ENCODE assay signal across 8 mouse cellular contexts in the genomic region with DNA sequence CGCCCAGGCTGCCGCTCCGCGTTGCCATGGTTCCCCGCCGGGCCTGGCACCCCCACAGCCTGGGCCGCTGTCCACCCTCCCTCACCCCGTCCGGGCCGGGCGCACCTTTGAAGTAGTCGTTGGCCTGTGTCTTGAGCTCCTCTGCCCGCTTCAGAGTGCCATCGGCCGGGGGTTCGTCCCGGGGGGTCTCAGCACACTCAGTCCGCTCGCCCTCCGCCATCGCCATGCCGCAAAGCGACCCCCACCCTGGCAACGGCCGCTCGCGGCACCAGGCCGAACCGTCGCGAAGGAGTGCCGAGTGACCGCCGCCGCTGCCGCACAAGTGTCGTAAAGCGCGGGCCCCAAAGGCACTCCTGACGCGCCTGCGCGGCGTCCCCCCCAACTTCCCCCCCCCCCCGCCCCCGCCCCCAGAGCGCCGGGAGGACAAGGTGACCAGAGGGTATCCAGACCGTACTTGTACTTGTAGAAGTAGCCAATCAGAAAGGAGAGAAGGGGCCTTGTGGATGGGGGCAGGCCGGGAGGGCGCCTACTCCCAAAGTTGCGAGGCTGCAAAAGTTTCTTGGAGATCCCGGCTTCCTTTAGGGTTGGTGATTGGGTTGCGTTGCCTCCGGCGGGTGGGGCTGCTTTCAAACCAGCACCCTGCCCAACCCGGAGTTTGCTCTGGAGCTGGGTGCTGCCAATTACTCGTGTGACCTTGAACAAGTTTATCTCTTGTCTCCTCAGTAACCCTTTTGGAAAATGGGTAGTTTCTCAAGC. TPM values are rescaled to one million over a fixed set of nuclear protein-coding genes. Genes with fewer than 3 reads are reported as not detected.
A peak's percentile ranks its signal among the peaks of the same experiment; 100 is the strongest.
DNase-seq lines count a peak whose midpoint lies in the region; ATAC-seq lines count a peak whose summit lies in the region.

A gene (minus strand): TSS at position 337 of the 756 bp plus-strand sequence.

- peak within 1 kb of the TSS; percentile 83 for H3K4me2 ChIP-seq in hindbrain, embryonic 13.5 days

- H3K4me3 ChIP-seq in hindbrain, embryonic 13.5 days = peak within 1 kb of the TSS; percentile 84

- peaks cover 23% of the 10 kb centered on the region for H3K36me3 ChIP-seq in hindbrain, embryonic 13.5 days

- H3K27me3 ChIP-seq in hindbrain, embryonic 13.5 days = 0 out of 2 replicates have a peak, but pooled peaks cover 5% of the 10 kb centered on the region

- no peaks in the 10 kb centered on the region for H3K9me3 ChIP-seq in hindbrain, embryonic 13.5 days

- WGBS in hindbrain, embryonic 13.5 days = under 1% methylated on average over 56 of the region's 58 CpGs

- peaks cover 36% of the 10 kb centered on the region for H3K4me1 ChIP-seq in hindbrain, embryonic 13.5 days (replicated peaks)

- peak; percentile 95 for DNase-seq in NIH3T3 (ENCODE audit: low read depth)
- DNase-seq in cerebellum, postnatal 10 days = peak; percentile 96 to 97
- peak; percentile 84 to 86 for DNase-seq in frontal cortex, postnatal 14 days (ENCODE audit: low spot score in 2 of 2)
- peak; percentile 77 to 84 for DNase-seq in layer of hippocampus, postnatal 25 days (ENCODE audit: extremely low spot score in 1 of 2, low spot score in 1 of 2)
- DNase-seq in lung, postnatal 25 days (ENCODE audit: low spot score) = peak; percentile 92
- peak; percentile 93 for DNase-seq in retina, embryonic 14.5 days (ENCODE audit: low spot score)
- peak; percentile 86 for DNase-seq in thymus, postnatal 4 days

- H3K27ac ChIP-seq in hindbrain, embryonic 13.5 days = peak within 1 kb of the TSS; percentile 76

- peak within 1 kb of the TSS; percentile 88 for H3K9ac ChIP-seq in hindbrain, embryonic 13.5 days

- peak; percentile 90 for ATAC-seq in hindbrain, embryonic 13.5 days (ENCODE audit: low FRiP score)

RNA-seq across cellular contexts. Expression of the gene that starts here (rescaled TPM):
- polyA plus RNA-seq in hindbrain, embryonic 13.5 days (2015; fragmentation: Nextera tagmentation; extraction: Ambion mirVana) = 109 and 115 TPM in 2 replicates
- 100 to 1,000 TPM; 150 to 153 TPM for total RNA-seq in layer of hippocampus, postnatal 25 days (2021)

Comparison
In these comparisons a context has a peak if more than half of its experiments do, and no peak if none do; other contexts are left out.
1. Peak in every context shown above with its lines: DNase-seq, ATAC-seq, H3K4me3 ChIP-seq and H3K27ac ChIP-seq.